In the genomic region with DNA sequence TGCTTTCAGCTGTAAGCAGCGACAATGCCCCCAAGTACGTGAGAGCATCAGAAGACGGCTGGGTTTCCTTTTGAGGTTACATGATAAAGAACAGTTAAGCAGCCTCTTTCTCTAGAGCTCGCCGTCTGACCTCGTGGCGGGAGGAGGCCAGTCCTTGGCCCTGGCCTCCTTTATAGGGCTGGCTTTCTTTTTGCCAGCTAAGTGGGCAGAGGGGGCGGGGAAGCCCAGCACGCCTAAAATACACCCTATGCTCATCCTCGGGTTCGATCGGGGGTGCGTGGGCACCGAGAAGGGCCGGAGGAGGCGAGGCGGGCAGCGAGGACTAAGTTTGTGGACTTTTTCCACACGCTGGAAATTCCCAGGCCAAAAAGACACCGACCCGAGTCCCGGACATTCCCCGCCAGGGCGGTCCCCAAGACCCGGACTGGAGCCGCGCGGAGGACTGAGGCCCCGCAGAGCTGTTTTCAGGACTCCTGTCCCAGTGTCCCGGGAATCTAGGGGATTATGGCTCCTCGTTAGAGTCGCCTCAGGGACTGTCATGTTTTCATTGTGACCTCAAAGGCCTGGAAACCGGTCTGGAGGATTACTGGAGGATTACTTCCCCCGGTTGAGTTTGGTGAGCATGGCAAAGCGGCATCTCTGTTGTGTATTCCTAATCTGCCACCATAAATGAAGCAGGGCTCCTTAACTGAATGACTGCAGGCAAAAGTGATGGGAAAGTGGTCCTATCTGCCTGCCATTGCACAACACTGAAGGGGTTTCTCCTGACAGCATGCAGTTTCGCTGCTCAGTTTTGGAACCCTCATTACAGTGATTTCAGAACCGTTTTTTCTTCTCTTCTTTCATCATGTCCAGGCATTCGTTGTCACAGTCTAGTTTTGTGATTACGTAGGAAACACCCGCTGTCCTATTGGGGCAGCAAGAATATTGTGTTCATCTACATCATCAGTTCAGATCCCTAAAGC, we compare ENCODE assay signal across 8 mouse cellular contexts. TPM values are rescaled to one million over a fixed set of nuclear protein-coding genes. Genes with fewer than 3 reads are reported as not detected.
DNase-seq lines count a peak whose midpoint lies in the region; ATAC-seq lines count a peak whose summit lies in the region.

A gene (minus strand): TSS at position 390 of the 965 bp plus-strand sequence.

- H3K4me3 ChIP-seq in hindbrain, embryonic 15.5 days, result peak within 1 kb of the TSS; percentile 70
- H3K4me3 ChIP-seq in megakaryocyte, embryonic 14.5 days (replicated peaks), result peak within 1 kb of the TSS; percentile 95

- WGBS in hindbrain, embryonic 15.5 days, result under 1% methylated on average over 40 of the region's 40 CpGs

- peak within 1 kb of the TSS; percentile 78 for H3K4me2 ChIP-seq in hindbrain, embryonic 15.5 days

- H3K4me1 ChIP-seq in hindbrain, embryonic 15.5 days (replicated peaks), result no peaks in the 10 kb centered on the region; the same call in 1 of the 2 replicates
- peaks cover 36% of the 10 kb centered on the region for H3K4me1 ChIP-seq in megakaryocyte, embryonic 14.5 days

- H3K36me3 ChIP-seq in hindbrain, embryonic 15.5 days, result peaks cover 3% of the 10 kb centered on the region
- H3K36me3 ChIP-seq in megakaryocyte, embryonic 14.5 days (replicated peaks; ENCODE audit: low read length), result peaks cover 23% of the 10 kb centered on the region

- ATAC-seq in hindbrain, embryonic 15.5 days (ENCODE audit: low FRiP score, low read depth), result peak; percentile 94

- peak within 1 kb of the TSS; percentile 71 for H3K9ac ChIP-seq in hindbrain, embryonic 15.5 days

- H3K27ac ChIP-seq in hindbrain, embryonic 15.5 days (replicated peaks), result peak within 1 kb of the TSS; percentile 80

- H3K9me3 ChIP-seq in hindbrain, embryonic 15.5 days, result no peaks in the 10 kb centered on the region
- H3K9me3 ChIP-seq in megakaryocyte, embryonic 14.5 days, result no peaks in the 10 kb centered on the region

- peak; percentile 89 for DNase-seq in ZHBTc4 (ENCODE audit: low read depth, low spot score)
- peak; percentile 93 for DNase-seq in cerebellum, postnatal 25 days
- DNase-seq in frontal cortex, postnatal 36 days (ENCODE audit: low spot score in 2 of 2), result peak; percentile 80
- DNase-seq in left cerebral cortex, adult 8-10 months (ENCODE audit: low spot score in 2 of 2), result peak; percentile 54 to 74
- DNase-seq in right cerebral cortex, adult 2 months (ENCODE audit: low spot score in 2 of 2), result peak; percentile 71 to 82
- DNase-seq in urinary bladder, postnatal 14 days (ENCODE audit: low spot score), result peak; percentile 85

- H3K27me3 ChIP-seq in hindbrain, embryonic 15.5 days, result no peaks in the 10 kb centered on the region
- H3K27me3 ChIP-seq in megakaryocyte, embryonic 14.5 days (replicated peaks), result no peaks in the 10 kb centered on the region

RNA-seq across cellular contexts. Expression of the gene that starts here (rescaled TPM):
- 1.7 and 1.8 TPM in 2 replicates for polyA plus RNA-seq in hindbrain, embryonic 15.5 days (2015; fragmentation: Nextera tagmentation; extraction: Ambion mirVana)
- total RNA-seq in left cerebral cortex, adult 8-10 months (2022), result 1 to 10 TPM; 3.3 to 4.8 (median 3.9) TPM
- polyA plus RNA-seq in megakaryocyte, embryonic 14.5 days (2012; ENCODE audit: insufficient read depth, low replicate concordance), result 3.0 and 3.4 TPM in 2 replicates

Comparison
In these comparisons a context has a peak if more than half of its experiments do, and no peak if none do; other contexts are left out.
1. Peak in every context shown above with its lines: DNase-seq, ATAC-seq, H3K4me3 ChIP-seq and H3K27ac ChIP-seq.